Mouse (Mus musculus): ENCODE data around the gene Vip.

Gene Vip

GRCm38 (mm10) chr10:5639112-5639511 is at the start of gene Vip:
Gene Vip, plus strand, starts transcription at chr10:5639218.
- in situ Hi-C loops (cut with MboI, MseI), result loop anchor here (10.0 kb wide), 1 partner anchor 146 kb away; no protein-coding TSS in a partner anchor

DNA sequence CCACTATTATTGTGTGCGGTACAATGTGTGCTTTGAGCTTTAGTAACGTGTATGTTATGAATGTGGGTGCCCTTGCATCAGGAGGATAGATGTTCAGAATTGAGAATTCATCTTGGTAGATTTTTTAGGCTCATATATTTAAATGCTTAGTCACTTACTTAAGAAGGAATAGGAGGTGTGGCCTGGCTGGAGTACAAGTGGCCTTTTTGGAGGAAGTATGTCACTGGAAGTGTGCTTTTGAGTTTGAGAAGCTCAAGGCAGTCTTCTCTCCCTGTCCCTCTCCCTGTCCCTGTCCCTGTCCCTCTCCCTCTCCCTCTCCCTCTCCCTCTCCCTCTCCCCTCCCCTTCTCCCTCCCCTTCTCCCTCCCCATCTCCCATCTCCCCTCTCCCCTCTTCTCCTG is 48.0 kb upstream of the Vip start:
- in situ Hi-C loops (cut with MboI, MseI), result loop anchor here (10.0 kb wide), 1 partner anchor 194 kb away; no protein-coding TSS in a partner anchor

- in situ Hi-C loops (cut with MboI, MseI), result loop anchor here (10.0 kb wide), 1 partner anchor 193 kb away; no protein-coding TSS in a partner anchor
Measured at GRCm38 (mm10) chr10:5591996-5592395, 47.0 kb upstream of the Vip start.

- in situ Hi-C loops (cut with MboI, MseI), result loop anchor here (10.0 kb wide), 1 partner anchor 191 kb away; no protein-coding TSS in a partner anchor
Measured at GRCm38 (mm10) chr10:5593464-5593863, 45.6 kb upstream of the Vip start, which contains the start of gene Myct1. Gene Myct1, plus strand, starts transcription at chr10:5593775.

DNA sequence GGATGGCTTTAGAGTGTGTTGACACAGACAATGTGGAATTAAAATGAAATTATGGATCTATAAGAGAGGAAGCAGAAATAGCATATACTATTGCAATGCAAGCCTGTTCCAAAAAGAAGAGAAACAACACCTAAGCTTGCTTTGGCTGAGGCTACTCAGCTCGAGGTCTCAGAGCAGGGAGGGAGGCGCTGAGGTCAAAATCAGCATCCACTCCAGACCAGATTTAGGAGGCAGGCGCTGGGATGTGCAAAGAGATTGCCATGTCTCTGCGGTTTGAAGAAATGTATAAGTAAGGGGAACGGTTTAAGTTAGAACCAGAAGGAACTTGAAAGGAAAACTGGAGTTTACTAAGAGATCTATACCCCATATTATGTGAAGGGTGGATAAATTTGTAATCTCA is 44.6 kb upstream of the Vip start:
- in situ Hi-C loops (cut with MboI, MseI), result loop anchor here (10.0 kb wide), 1 partner anchor 190 kb away; no protein-coding TSS in a partner anchor

DNA sequence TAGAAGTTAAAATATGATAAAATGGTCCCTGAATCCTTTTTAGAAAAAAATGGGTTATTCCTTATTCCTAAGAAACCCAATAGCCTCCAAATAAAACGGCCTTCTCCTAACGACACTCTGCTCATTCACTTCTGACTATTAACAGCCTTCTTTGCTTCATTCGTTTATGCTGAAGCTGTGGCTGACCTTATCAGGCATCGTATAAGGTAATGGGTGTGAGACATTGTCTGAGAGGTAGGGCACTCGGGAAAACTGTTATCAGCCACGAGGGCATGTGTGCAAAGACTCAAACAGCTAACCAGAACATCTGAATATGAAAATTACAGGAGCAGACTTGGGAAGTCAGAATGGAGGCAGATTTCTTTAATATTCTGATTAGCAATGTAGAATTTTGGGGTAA is 42.5 kb upstream of the Vip start:
- in situ Hi-C loops (cut with MboI, MseI), result loop anchor here (10.0 kb wide), 1 partner anchor 188 kb away; no protein-coding TSS in a partner anchor

DNA sequence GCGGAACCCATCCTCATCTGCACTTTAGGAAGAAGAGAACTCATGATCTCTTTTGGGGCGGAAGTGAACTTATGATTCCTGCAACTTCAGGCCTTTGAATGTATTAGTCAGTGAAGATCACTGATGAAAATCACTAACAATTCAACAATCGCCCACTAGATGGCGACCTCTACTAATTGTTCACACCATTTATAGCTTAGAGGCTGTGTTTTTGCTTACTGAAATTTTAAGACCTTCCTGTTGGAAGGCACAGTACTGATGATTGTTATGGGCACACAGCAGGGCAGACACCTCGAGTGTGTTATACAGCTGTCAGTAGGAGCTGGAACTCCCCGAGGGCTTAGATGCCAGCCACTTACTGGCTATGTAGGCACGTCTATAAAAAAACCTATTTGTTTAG is 38.9 kb upstream of the Vip start:
- in situ Hi-C loops (cut with MboI, MseI), result no loop called here

DNA sequence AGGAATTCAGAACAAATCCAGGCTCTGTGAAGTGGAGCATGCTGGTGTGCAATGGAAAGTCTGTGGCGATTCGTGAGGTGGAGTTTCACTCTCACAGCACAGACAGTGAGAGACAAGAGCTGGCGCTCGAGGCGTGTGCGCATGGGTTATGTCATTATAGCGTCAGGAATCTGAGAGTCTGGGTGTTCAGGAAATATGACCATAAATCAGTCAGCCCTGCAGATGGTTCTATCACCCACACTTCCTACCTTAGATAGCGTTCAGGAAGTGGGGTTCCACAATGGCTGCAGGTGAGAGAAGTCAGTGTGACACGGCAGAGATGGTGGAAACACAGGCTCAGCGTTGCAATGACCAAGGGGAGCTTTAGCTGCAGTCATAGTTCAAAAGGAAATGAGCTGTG is 35.5 kb upstream of the Vip start:
- in situ Hi-C loops (cut with MboI, MseI), result no loop called here

DNA sequence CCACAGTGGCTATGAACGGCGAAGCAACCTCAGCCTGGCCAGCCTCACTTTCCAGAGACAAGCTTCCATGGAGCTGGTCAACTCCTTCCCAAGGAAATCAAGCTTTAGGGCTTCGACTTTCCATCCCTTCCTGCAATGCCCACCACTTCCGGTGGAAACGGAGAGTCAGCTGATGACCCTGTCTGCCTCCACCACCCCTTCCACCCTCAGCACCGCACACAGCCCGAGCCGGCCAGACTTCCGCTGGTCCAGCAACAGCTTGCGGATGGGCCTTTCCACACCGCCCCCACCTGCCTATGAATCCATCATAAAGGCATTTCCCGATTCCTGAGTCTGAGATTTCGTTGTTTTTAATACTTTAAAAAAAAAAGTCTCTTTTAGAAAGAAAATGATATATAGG is 34.6 kb upstream of the Vip start:
- in situ Hi-C loops (cut with MboI, MseI), result no loop called here

DNA sequence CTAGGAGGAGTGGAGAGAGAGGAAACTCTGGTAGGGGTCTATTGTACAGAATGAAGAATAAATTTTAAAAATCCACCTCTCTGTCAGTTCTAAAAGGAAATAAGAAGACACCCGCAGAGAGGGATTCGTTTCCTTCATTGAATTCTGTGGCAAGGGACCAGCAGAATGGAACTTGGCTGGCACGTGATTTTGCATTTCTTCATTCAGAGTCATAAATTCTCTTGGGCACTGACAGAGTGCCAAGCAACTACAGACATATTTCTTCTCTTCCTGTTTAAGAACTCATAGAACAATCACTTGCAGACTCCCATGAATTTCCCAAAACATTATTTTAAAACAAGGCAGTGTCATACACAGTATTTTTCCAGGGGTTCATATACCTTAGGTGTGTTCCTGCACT is 30.1 kb upstream of the Vip start:
- in situ Hi-C loops (cut with MboI, MseI), result no loop called here

DNA sequence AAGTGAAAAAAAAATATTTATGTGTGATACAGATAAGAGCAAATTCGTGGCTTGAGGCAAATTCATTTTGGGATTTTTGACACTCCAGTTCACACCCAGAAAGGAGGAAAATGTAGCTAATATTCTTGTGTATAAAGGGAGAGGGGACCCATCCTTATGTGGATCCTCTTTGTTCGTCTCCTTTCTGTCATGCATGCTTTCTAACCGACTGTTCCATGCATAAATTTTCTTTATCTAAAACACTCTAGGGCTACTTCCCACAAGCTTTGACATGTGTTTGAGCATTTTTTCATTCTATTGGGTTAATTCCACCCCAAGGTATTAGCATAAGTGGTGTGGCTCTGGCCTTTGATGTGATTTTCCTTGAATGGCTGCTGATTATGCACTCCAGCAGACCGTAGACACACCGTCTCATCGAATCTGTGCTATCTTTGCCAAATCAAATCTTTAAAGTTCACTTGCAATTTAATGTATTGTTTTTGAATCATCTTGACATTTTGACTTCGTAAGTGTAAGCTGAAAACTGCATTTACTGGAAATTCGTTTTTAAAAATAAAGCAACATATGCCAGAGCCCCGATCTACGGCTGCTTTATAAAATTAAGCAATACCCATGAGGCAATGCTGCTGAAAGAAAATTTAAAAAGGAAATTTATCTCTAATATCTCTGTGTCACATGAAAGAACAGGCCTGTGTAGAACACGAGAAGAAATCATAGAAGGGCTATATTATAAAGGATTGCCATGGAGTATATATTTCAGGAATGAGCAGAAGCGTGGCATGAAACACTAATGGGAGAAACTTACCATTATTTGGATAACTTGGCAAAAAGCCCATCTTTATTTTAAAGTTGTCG is 23.6 kb upstream of the Vip start:
- in situ Hi-C loops (cut with MboI, MseI), result no loop called here

DNA sequence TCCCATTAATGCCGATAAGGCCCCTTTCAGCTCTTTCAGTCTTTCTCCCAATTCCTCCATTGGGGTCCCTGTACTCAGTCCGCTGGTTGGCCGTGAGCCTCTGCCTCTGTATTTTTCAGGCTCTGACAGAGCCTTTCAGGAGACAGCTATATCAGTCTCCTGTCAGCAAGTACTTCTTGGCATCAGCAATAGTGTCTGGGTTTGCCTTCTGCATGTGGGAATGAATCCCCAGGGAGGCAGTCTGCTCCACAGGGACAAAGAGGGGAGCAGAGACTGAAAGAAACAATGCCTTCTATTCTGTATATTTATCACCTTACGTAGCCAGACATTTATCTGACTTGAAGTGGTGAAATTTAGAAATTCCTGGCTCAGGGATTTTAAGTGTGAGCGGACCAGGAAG is 12.8 kb upstream of the Vip start:
- in situ Hi-C loops (cut with MboI, MseI), result no loop called here

DNA sequence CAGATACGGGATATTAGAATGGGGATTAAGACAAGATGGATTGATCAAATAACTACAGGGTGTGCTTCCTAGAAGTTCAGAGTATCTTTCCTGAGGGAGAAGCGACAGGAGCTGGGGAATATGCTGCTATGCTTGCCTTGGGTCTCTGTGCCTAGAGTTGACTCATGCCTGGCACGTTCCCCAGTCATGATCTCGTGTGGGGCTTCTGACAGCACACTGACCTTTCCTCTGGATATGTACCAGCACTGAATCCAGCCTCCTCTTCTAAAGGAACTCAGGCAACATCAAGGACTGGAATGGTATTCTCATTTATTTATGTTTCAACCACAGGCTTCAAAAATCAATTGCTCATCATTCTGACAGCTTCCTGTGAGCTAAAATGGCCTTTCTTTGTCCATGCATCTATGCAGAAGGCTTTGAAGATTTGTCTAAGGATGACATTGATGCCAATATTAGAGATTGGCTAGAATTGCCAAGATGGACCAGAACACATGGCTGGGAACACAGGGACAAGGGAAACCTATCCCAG is 5.3 kb upstream of the Vip start:
- in situ Hi-C loops (cut with MboI, MseI), result loop anchor here (10.0 kb wide), 1 partner anchor 151 kb away; no protein-coding TSS in a partner anchor

GRCm38 (mm10) chr10:5634336-5634735 is 4.7 kb upstream of the Vip start:
- in situ Hi-C loops (cut with MboI, MseI), result loop anchor here (10.0 kb wide), 1 partner anchor 150 kb away; no protein-coding TSS in a partner anchor

DNA sequence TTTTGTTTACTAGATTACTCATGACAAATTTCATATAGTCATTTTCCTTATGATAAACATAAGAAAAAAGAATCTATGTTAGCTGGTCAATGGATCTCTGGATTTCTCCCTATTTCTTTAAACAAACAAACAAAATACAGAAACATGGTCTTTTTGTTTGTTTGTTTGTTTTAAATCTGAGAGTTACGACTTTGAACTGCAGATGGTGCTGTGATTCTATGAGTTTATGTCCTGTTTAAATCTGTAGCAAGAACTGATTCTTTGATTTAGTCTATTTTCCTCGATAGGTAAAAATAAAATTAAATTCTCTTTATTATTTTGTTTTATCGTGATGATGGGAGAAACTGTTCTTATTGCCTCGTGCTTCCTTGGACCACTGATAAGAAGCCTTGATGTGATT is 1.7 kb upstream of the Vip start:
- in situ Hi-C loops (cut with MboI, MseI), result loop anchor here (10.0 kb wide), 1 partner anchor 147 kb away; no protein-coding TSS in a partner anchor

- in situ Hi-C loops (cut with MboI, MseI), result no loop called here
Measured at GRCm38 (mm10) chr10:5681275-5681674, 42.3 kb downstream of the Vip start.

- in situ Hi-C loops (cut with MboI, MseI), result no loop called here
Measured at GRCm38 (mm10) chr10:5685608-5686007, 46.6 kb downstream of the Vip start.

- in situ Hi-C loops (cut with MboI, MseI), result no loop called here
Measured at GRCm38 (mm10) chr10:5694351-5694750, 55.3 kb downstream of the Vip start.
